Mouse (Mus musculus): ENCODE measurements around the gene Ctsz. TPM values are rescaled to one million over a fixed set of nuclear protein-coding genes. Genes with fewer than 3 reads are reported as not detected.
A peak's percentile ranks its signal among the peaks of the same experiment; 100 is the strongest.

Ctsz gene
- total and polyA plus RNA-seq, 3 experiments = 93.7 to 118 TPM; not detected in 1

DNA sequence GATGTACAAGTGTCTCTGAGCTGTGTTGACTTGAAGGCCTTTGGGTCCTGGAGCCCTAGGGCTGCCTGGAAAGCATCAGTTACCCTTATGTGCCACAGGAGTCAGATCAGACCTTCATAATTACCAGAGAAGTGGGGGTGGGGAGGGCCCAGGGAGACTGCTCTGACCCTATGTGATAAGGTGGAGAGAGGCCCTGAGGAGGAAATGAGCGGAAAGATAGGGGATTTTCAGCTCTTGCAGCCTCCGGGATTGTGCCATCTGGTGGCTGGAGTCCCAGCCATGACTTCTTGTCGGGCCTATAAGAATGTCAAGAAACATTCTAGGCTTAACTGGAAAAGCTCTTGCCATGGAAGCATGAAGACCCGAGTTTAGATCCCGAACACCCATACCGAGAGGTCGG, 14.8 kb upstream of the Ctsz start (continued):
- TF ChIP-seq CHD2 (IDR thresholded peaks at IDR 0.05; ENCODE audit: low read length) (peak; percentile 80), POLR2A (IDR thresholded peaks at IDR 0.05; ENCODE audit: control insufficient read depth in 1 of 2, insufficient read depth in 1 of 2, low read depth in 1 of 2, low read length in 2 of 2, poor library complexity in 1 of 2) (peak in 1 of 2 experiments; percentile 46; a peak in 1 of 4 replicates)

DNA sequence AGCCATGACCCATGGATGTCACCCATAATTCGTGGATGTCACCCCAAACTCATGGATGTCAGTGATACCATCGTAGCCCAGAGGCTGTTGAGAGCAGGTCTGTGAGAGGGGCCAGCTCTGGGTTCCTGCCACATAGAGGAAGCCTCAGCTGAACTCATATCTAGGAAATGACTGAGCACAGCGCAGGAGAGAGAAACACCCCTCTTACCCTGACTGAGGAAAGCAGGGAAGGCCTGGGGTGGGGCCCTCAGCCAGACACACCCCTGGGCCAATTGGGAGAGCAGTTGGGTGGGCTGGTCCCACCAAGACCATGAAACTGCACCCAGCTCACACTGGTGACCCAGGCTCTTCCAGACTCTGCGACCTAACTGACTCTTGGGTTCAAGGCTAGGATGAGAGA, 11.5 kb upstream of the Ctsz start, which contains the start of gene Tubb1:
TSS of gene Tubb1 (plus strand) at position 343 of the 400 bp plus-strand sequence.
- Histone ChIP-seq H3K9me3 (replicated peaks; ENCODE audit: insufficient read depth, low read length) (no peaks in the 10 kb centered on the region), H3K4me3 (ENCODE audit: control insufficient read depth in 1 of 2, insufficient read depth in 1 of 2, low read depth in 2 of 2, low read length in 2 of 2) (no peak within 1 kb of the TSS; a peak in 1 of 4 replicates), H3K27me3 (ENCODE audit: control insufficient read depth in 1 of 2, insufficient read depth in 2 of 2, low read length in 2 of 2) (no peaks in the 10 kb centered on the region), H3K9ac (ENCODE audit: control insufficient read depth, low read depth, low read length, poor library complexity, severe bottlenecking) (no peak within 1 kb of the TSS), H3K27ac (ENCODE audit: control insufficient read depth, low read depth, low read length) (no peak within 1 kb of the TSS), H3K36me3 (ENCODE audit: control insufficient read depth in 1 of 2, insufficient read depth in 2 of 2, low read length in 2 of 2) (peaks cover 0 to 18% of the 10 kb centered on the region in 2 experiments; a peak in 2 of 4 replicates), H3K79me2 (ENCODE audit: control insufficient read depth, insufficient read depth, low read length, poor library complexity) (no peaks in the 10 kb centered on the region), H3K4me1 (ENCODE audit: control insufficient read depth in 1 of 2, insufficient read depth in 2 of 2, low read length in 2 of 2) (peaks cover 11 to 33% of the 10 kb centered on the region in 2 experiments)
- peak; percentile 67 for DNase-seq (ENCODE audit: low read depth, low spot score)
- TF ChIP-seq BHLHE40 (IDR thresholded peaks at IDR 0.05; ENCODE audit: borderline replicate concordance, low read depth, low read length) (no peak), SIN3A (IDR thresholded peaks at IDR 0.05; ENCODE audit: low read length) (0 out of 2 replicates have a peak, but pooled peaks have one; percentile 12), POLR2A (IDR thresholded peaks at IDR 0.05; ENCODE audit: control insufficient read depth in 1 of 2, insufficient read depth in 1 of 2, low read depth in 1 of 2, low read length in 2 of 2, poor library complexity in 1 of 2) (no peak), ETS1 (IDR thresholded peaks at IDR 0.05; ENCODE audit: low read depth, low read length) (peak; percentile 22; the same call in 1 of the 2 replicates), E2F4 (IDR thresholded peaks at IDR 0.05; ENCODE audit: borderline replicate concordance, low read depth, low read length) (no peak), MAZ (IDR thresholded peaks at IDR 0.05; ENCODE audit: low read depth, low read length) (no peak)

DNA sequence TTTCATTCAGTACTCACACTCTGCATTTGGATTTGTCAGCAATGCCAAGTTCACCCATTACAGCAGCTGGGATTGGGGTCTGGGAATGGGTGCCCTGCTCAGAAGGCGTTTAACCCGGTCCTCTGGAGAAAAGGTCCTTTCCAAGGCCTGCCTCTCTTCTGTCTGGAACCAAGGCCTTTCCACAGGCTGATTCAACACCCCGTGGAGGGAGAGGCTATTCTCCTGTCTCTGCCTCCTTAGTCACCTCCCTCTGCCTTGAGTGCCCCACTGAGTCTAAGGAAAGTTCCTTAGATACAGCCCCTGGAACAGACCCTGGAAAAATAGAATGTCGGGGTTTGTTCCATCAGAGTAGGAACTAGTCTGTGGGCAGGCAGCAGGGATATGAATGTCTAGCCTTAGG, 9.6 kb upstream of the Ctsz start:
- peaks cover 10 to 26% of the 10 kb centered on the region in 2 experiments for H3K4me1 ChIP-seq (ENCODE audit: control insufficient read depth in 1 of 2, insufficient read depth in 2 of 2, low read length in 2 of 2)
- H3K27me3 ChIP-seq (ENCODE audit: control insufficient read depth in 1 of 2, insufficient read depth in 2 of 2, low read length in 2 of 2) = no peaks in the 10 kb centered on the region
- no peak overlapping the region for H3K9ac ChIP-seq (ENCODE audit: control insufficient read depth, low read depth, low read length, poor library complexity, severe bottlenecking)
- no peaks in the 10 kb centered on the region for H3K9me3 ChIP-seq (replicated peaks; ENCODE audit: insufficient read depth, low read length)
- H3K4me3 ChIP-seq (ENCODE audit: control insufficient read depth in 1 of 2, insufficient read depth in 1 of 2, low read depth in 2 of 2, low read length in 2 of 2) = no peak overlapping the region
- H3K36me3 ChIP-seq (ENCODE audit: control insufficient read depth in 1 of 2, insufficient read depth in 2 of 2, low read length in 2 of 2) = peaks cover 0 to 12% of the 10 kb centered on the region in 2 experiments; a peak in 2 of 4 replicates
- no peak overlapping the region for H3K27ac ChIP-seq (ENCODE audit: control insufficient read depth, low read depth, low read length)
- DNase-seq (ENCODE audit: low read depth, low spot score) = no peak
- H3K79me2 ChIP-seq (ENCODE audit: control insufficient read depth, insufficient read depth, low read length, poor library complexity) = no peaks in the 10 kb centered on the region
- TF ChIP-seq TCF12 (IDR thresholded peaks at IDR 0.05; ENCODE audit: low read depth, low read length) = no peak
- TF ChIP-seq CHD1 (IDR thresholded peaks at IDR 0.05; ENCODE audit: low read depth, low read length) = no peak
- no peak for TF ChIP-seq NELFE (IDR thresholded peaks at IDR 0.05; ENCODE audit: low read depth, low read length)
- no peak for TF ChIP-seq RAD21 (IDR thresholded peaks at IDR 0.05; ENCODE audit: low read depth, low read length)
- no peak for TF ChIP-seq GATA1 (IDR thresholded peaks at IDR 0.05; ENCODE audit: low read depth, low read length)
- no peak for TF ChIP-seq USF2 (IDR thresholded peaks at IDR 0.05; ENCODE audit: borderline replicate concordance in 1 of 2, insufficient read depth in 1 of 2, low read depth in 1 of 2, low read length in 2 of 2)
- no peak for TF ChIP-seq USF1 (IDR thresholded peaks at IDR 0.05; ENCODE audit: low read depth, low read length)
- no peak for TF ChIP-seq SMC3 (IDR thresholded peaks at IDR 0.05; ENCODE audit: low read depth, low read length)
- TF ChIP-seq UBTF (IDR thresholded peaks at IDR 0.05; ENCODE audit: borderline replicate concordance, insufficient read depth, low read depth, low read length) = no peak
- TF ChIP-seq ZC3H11A (IDR thresholded peaks at IDR 0.05; ENCODE audit: low read depth, low read length) = no peak
- no peak for TF ChIP-seq E2F4 (IDR thresholded peaks at IDR 0.05; ENCODE audit: borderline replicate concordance, low read depth, low read length)

All from MEL (cell line).